Mouse (Mus musculus): ENCODE measurements around the gene Gys2.

Gene Gys2

DNA sequence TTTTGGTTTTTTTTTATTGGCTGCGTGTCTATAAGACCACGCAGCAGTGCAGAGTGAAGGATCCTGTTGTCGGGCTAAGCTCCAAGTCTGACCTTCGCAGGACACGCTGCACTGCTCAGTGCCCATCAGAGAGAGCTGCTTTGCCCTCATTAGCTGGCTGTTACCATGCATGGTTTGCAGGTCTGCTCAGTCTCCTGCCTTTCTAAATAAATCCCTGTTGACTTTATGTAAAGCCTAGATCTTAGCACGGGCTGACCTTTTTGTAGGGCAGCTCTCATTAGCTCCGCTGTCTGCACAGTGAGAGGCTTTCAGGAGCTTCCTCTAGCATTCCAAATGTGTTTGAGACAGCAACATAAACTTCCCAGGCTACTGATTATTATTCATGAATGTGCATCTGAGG is 14.9 kb downstream of the Gys2 start:
- no peak for DNase-seq (ENCODE audit: extremely low read depth, low read depth)

DNA sequence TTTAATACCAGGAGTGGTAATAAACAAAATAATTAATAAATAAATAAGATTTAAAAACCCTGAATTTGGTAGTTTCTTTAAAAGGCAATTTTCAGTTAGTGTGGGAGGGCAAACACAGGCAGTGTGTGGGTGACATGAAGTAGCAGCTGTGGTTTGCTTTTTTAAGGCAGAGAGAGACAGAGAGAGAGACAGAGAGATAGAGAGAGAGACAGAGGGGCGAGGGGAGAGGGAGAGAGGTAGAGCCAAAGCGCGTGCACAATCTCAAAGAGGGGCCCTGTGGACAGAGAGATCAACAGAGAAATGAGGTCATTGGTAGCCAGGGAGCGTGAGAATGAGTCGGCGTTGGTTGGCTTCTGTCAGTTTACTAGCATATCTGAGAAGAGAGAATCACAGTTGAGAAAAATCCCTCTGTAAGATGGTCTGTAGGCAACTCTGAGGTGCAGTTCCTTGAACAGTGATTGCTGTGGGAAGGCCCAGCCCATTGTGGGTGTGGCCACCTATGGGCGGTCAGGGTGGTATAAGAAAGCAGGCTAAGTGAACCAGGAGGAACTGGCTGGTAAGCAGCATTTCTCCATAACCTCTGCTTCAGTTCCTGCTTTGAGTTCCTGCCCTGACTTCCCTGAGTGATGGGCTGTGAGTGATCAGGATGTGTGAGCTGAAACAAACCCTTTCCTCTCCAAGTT is 17.5 kb downstream of the Gys2 start:
- no peak for DNase-seq (ENCODE audit: extremely low read depth, low read depth)

DNA sequence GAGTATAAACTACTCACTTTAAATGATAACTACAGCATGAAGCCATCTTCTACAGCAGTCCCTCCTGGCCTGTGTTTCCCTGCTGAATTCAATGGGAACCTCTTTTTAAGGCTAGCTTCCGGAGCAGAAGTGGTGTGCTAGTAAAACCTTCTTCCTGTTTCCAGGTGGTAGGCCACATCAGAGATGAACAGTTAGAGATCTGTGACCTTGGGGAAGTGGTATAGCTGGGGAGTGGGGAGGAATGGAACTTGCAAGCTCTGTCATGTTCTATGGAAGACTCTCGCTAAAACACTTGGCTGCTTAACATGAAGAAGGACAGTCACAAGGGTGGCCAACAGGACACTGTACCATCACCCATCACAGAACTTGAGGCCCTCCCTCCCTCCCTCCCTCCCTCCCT is 19.6 kb downstream of the Gys2 start:
- DNase-seq (ENCODE audit: extremely low read depth, low read depth), result no peak

DNA sequence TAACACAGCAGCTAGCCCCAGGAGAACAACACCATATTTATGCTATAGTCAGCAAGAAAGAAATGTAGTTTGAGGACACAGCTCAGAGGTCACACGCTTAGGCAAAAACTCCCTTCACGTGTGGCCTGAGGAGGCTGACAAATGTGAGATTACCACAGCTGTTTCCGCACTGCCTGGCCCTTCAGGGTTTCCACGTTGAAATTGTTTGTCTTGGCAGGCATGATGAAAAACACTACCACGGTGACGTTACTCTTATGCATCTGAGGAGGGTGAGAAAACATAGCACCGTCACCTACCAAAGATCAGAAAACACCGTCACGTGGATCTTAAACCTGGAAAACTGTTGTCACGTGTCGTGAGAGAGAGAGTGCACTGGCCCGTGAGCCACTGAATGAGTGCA is 21.5 kb downstream of the Gys2 start:
- DNase-seq (ENCODE audit: extremely low read depth, low read depth), result no peak

DNA sequence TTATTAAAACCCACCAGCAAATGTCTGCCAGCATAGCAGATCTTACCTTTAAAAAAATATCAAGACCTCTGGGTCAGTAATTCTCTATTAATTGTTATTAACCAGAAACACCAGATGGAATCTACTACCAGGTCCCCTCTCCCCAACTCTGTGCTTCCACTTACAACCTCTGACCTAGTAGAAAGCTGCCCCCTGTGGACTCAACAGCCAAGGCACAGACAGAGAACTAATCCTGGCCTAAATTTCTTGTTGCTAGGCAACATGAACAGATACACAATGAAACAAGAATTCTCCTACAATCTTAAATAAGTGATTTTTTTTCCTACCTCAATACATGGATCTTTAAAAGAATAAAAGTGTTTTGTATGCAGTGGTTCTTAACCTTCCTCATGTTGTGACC is 43.8 kb downstream of the Gys2 start:
- no peak for DNase-seq (ENCODE audit: extremely low read depth, low read depth)

DNA sequence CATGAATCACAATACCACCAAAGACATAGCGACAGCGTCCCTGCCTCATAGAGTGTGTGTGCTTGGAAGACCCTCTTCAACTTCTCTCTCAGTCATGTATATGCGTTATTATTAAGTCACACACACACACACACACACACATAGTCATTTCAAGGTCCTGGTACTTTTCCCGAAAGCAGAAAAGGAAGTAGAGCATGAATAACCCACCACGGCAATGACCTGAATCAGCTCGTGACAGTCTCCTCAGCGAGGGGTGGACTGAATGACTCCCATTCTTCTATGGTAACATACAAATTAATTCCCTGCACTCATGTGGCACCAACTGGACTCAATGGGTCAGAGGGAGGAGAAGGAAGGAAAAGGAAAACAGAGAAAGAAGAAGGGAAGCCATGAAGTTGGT is 47.9 kb downstream of the Gys2 start:
- DNase-seq (ENCODE audit: extremely low read depth, low read depth), result no peak

DNA sequence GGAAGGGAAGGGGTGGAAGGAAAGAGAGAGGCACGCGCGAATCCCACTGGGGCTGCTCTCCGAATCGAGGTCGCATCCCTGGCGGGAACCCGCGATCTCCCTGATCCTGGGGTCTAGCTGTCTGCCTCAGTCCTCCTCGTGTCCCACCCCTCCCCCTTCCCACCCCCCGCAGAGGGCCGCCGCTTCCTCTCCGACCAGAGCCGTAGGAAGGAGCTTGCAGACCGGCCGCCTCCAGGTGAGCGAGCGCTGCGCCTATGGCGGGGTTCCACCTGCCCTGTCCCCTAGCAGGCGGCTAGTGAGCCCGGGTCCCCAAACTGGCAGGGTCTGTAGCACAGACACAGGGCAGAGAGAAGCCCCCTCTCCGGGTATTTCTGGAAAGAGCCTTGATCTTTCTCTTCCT is 58.3 kb downstream of the Gys2 start:
- no peak for DNase-seq (ENCODE audit: extremely low read depth, low read depth)

DNA sequence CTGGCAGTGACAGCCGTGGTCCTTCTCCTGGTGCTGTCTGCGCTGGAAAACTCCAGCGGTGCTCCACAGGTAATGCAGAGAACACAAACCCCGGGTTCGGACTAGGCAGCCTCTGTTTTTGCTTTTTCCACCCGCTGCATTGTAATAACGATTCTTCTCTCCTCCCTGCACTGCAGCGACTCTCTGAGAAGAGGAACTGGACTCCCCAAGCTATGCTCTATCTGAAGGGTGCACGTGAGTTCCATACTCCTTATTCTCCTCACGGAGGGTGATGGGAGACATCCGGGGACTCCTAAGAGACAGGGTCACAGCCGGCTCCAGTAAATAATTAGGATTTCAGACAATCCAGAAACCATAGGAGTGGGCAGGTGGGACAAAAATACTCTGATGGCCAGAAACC is 59.1 kb downstream of the Gys2 start:
- no peak for DNase-seq (ENCODE audit: extremely low read depth, low read depth)

DNA sequence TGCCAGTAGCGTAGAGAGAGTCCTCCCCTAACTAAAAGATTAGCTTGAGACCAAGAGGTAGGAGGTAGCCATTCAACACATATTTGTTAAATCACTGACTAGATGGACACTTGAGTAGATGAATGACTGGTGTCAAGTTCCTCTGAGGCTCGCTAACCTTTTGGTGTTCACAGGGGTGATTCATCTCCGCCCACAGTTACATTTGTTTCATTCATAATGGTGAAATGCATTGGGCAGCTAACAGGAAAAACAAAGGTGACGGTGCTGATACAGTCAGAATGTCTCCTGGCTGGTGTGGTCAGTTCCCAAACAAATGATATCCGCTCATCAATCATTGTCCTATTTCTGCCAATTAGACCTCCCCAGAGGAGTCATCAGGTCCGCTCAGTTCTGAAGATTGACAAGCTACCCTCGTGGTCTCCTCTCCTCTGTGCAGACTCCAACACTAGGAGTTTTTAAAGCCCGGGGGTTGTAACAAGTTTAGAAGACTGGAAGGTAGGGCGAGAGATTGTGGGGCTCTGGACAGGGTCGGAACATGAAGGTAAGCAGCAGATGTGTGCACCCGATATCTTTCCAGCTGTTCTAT is 59.9 kb downstream of the Gys2 start, which contains the start of gene Spx:
Gene Spx (plus strand): TSS at position 536 of the 586 bp plus-strand sequence.
- DNase-seq (ENCODE audit: extremely low read depth, low read depth), result no peak

DNA sequence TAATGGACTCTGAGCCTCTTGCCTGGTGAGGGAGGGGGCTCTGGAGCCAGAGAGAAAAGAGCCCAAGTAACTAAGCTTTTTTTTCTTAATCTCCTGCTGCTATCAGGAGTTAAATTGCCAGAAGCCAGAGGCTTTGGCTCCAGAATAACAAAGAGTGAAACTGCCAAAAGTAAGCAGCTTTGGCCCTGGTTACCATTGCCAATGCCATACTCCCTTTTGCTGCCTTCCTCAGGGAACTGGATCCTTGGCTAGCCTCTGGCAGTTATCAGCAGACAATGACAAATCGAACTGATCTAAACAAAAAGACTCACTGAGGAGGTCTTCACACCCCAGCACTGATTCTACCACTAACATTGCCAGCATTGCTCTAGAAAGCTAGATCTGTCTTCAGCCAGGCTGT is 61.8 kb downstream of the Gys2 start:
- DNase-seq (ENCODE audit: extremely low read depth, low read depth), result no peak

DNA sequence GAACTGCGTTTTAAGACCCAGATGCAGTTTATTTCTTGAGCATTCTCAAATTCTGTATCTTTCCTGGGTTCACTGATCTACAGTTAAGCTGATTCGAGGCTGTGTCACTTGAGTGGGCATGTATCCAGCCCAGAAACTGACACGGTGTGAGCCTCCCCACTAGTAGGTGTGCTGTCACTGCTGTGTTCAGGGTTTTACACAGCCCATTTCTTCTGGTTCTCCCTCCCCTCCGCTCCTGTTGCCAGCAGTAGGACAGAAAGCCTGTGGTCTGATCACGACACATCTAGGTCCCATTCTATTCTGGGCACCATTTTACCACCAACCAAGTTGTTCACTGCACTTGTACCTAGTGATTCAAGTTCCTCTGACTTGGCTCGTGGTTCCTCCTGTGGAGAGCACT is 77.2 kb downstream of the Gys2 start:
- no peak for DNase-seq (ENCODE audit: extremely low read depth, low read depth)

DNA sequence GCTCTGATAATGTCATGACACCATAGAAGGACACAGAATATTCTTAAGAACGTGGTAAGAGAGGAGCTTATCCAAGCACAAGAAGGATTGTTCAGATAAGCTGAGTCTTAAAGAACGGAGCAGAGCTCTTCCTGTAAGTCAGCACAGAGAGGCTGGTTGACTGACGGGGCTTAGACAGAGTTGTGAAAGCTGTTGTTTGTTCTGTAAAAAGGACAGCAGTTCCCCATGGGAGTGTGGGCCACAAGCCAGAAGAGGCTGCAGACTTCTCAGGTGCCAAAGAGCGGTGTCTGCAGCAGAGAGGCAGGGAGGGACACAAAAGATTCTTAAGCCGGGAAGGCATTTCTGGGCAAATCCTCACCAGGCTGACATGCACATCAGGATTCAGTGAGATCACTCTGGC is 78.2 kb downstream of the Gys2 start:
- DNase-seq (ENCODE audit: extremely low read depth, low read depth), result no peak

DNA sequence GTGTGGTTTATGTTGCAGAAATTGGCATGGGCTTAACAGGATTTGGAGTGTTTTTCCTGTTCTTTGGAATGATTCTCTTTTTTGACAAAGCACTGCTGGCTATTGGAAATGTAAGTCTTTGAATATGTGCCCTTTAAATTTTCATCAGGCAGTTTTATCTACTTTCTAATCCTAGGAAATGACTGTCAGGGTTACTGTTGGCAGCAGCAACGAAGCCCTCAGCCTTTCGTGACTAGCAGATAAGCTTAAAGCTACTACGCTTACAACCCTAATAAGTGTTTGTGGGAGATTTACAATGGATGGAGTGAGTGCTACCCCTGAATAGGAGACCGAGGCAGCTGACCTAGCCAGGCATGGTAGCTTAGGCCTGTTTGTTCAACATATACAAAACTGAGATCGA is 80.6 kb downstream of the Gys2 start:
- no peak for DNase-seq (ENCODE audit: extremely low read depth, low read depth)

DNA sequence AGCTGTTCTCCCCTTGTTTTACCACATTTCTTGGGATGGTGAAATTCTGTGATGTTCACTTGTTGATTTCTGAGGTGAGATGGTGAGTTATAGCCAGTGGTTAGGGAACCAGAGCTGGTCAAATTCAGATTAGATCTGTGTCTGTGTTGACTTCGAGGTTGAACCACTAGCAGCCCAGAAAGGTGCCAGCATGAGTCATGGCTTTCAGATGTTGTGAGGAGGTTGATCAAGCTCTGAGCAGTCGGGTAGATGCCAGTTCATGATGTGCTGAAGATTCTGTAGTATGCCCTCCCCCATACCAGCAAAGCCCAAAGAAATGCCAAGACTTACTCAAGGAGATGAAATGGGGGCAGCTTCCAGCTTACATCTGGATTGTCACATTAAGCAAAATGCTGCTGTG is 83.8 kb downstream of the Gys2 start:
- DNase-seq (ENCODE audit: extremely low read depth, low read depth), result no peak

DNA sequence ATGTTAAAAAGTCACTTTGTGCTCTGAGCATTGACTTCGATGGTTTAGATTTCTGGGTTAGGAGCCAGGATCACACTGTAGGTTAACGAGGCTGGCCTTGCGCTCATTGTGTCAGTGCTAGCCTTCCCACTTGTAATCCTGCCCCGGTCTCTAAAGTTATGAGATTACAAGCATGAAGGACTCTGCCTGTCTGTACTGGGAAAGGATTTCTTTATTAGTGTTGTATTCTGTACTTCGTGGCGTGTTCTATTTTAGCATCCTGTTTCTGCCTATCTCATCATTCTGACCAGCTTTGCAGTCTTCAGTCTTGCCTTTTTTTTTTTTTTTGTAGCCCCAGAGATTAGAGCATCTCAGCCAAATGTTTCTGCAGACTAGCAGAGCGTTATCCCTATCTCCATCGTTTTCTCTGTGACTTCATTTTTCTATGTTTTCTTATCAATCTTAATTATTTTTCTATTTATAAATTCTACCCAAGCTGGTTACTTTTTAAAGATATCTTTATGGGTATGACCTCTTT is 85.1 kb downstream of the Gys2 start:
- DNase-seq (ENCODE audit: extremely low read depth, low read depth), result peak; percentile 22

DNA sequence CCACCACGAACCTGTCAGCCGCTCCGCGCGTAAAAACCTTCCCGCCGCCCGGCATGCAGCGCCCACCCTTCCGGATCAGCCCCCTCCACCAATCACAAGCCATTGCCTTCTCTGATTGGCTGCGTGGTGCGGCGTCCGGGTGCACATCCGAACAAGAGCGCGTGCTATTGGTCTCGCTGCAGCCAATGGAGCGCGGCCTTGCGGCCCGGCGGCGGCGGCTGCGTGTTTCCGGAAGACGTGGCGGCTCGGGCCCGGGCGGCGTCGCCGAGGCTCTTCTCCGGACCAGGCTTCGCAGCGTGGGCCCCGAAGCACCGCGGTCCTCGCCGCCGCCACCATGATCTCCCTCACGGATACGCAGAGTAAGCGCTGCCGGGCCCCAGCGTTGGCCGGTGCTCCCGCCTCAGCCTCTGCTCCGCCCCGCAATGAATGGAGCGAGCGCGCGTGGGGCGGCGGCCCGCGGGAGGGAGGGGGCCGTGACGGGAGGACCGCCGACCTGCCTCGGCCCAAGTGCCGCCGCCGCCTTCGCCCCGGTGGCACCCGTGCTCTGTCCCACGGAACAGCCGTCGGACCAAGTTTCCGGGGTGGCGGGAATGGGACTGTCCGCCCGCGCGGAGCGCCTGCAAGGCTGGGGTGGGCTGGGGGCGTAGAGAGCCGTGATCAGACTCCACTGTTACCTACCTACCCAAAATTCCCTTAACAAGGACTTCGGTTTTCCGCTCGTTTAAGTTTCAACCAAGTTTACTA is 85.7 kb downstream of the Gys2 start, which contains the start of the genes Recql and Golt1b:
Gene Recql (minus strand): TSS at position 77 of the 744 bp plus-strand sequence.
Gene Golt1b (plus strand): TSS at position 211 of the 744 bp plus-strand sequence.
- DNase-seq (ENCODE audit: extremely low read depth, low read depth), result peak; percentile 85

DNA sequence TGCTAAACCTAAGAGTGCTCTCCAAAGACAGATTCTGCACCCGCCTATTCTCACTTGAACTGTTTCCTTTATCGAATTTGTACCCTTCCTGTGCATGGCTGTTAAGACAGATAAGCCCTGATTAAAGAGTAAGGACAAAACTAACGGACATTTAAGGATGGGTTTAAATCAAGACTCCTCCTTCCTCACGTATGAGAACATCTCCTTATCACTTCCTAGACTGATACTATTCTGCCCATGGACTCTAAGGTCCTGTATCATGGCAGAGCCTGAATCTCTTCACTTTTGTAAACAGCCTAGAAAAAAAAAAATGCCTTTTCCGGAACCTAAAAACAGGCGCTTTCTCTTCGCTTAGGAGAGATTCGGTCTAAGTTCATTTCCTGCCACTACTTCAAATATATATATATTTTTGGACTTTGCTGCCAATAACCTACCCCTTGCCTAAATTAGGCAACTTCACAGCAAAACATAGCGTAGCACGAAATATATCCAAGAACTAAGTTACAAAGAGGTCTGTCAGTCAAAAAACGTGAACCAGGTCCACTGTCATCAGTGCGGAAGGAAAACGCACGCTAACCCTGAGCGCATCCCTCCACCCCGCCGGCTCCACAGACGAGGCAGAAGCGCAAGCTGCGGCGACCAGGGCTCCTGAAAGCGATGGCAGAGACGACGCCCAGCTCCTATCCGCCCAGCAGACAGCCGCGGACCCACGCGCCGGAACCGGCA is 86.5 kb downstream of the Gys2 start:
- DNase-seq (ENCODE audit: extremely low read depth, low read depth), result peak; percentile 79

DNA sequence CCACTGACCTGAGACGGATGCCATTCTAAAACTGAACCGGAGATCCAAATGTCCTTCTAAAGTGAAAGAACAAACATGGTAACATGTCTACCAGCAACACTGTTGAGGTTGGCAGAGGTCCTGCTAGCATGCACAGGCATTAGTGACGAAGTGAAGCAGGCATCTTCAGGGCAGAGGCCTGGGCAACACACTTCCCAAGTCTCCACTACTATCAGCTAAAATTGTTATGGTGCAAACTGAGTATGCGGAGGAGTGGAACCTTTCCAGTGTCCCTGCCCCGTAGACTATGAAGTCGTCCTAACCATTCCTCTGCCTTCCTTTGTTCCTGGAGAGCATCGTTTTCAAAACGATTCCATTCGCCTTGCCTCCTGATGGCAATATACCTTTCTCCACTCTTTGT is 88.4 kb downstream of the Gys2 start:
- no peak for DNase-seq (ENCODE audit: extremely low read depth, low read depth)

DNA sequence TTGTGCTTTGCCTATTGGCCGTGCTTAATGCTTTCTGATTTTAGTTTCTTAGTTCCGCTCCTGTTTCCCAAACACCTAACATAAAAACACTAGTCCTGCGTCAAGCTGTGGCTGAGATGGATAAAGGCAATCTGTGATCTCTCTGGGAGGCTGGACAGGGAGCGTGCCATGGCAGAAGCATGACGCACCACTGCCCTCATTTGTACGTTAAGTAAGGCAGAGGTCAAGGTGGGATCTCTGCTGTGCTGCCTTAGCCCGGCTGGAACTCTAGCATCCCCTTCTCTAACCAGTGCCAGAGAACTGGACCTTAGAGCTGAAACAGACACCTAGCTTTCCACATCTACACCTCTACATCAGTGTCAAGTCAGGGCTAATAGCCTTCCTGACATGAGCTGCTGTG is 91.3 kb downstream of the Gys2 start:
- no peak for DNase-seq (ENCODE audit: extremely low read depth, low read depth)

DNA sequence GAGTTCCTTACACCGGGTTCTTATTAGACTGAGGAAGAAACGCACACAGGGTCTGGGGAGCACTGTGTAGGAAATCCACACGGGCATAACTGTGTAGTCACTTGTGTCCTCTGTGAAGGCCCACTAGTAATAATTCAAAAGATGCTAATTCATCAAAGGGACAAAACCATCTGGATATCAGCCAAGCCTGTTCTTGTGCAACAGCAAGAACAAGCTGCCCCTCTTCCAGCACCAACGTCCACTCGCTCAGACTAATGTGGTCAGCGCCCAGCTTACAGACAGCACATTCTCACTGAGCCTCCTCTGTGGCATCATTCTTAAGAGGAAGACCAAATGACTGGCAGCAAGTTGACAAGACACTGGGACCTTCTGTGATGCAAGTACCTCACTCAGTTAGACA is 92.9 kb downstream of the Gys2 start:
- no peak for DNase-seq (ENCODE audit: extremely low read depth, low read depth)

DNA sequence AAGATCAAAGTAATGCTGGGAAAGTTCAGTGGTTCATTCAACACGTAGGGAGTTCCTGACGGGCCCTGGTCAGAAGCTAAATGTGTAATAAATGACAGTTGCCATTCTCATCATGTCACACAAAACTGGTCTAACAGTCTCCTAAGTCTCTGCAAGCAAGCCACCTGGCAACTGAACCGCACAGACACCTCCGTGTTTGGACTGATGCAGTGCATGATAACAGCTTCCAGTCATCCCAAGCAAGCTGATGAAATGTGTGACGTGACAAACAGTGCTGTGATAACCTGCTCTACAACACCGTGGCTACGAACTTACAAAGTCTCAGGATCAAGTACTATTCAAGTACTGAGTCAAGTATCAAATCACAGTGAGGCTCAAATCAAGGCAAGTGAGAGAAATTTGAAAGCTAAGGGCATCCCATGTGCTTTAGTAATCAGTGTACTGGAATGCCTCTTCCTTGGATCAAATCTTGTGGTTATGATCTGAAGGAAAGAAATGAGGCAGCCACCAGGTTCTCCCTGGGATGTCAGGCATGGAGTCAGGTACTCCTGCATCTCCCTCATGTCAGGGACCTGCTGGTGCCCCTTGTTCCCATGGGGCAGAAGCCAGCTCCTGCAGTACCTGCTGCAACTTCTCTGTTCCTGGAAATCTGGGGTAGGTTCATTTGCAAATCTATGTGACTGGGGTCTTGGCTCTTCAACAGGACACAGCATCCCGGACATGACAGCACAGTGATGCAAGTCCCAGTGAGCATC is 94.2 kb downstream of the Gys2 start:
- no peak for DNase-seq (ENCODE audit: extremely low read depth, low read depth)

All from MEL-GATA-1-ER (cell line).